Mouse (Mus musculus) embryonic facial prominence, embryonic 15.5 days (tissue): ENCODE data around the gene U2af1l4. TPM values are rescaled to one million over a fixed set of nuclear protein-coding genes. Genes with fewer than 3 reads are reported as not detected.

Experiments used
- microRNA-seq: library from miRNA; unstranded; fragments of <30 nt; microRNA quantifications from one replicate; pipeline ENCODE4, GENCODE M21; 2016; ENCODE audit warnings: borderline number of aligned reads
- polyA plus RNA-seq: library from polyadenylated mRNA; unstranded; fragments of >200 nt; fragmentation: Nextera tagmentation; extraction: Ambion mirVana; gene quantifications from 2 replicates; pipeline ENCODE4 v1.2.1, GENCODE M21; 2015

Gene U2af1l4
- polyA plus RNA-seq, 1 experiment from 2014 or later, result 83.7 TPM

Small RNAs within 50 kb of the gene (microRNA-seq; reads per million reads assigned to microRNA genes)
- gene Gm38670 (1.0 reads per million), gene Mir3569 (not detected)

Other genes with a start within 250 kb of the U2af1l4 start
- 30.5 and 36.9 TPM in 2 replicates for gene Syne4, start 248.5 kb upstream of the U2af1l4 start, polyA plus RNA-seq
- gene E130208F15Rik, start 241.6 kb upstream of the U2af1l4 start, polyA plus RNA-seq, result 0.60 and 1.9 TPM in 2 replicates
- 17.9 and 18.8 TPM in 2 replicates for gene Sdhaf1, start 239.4 kb upstream of the U2af1l4 start, polyA plus RNA-seq
- gene Lrfn3, start 200.5 kb upstream of the U2af1l4 start, polyA plus RNA-seq, result 5.7 and 6.6 TPM in 2 replicates
- 95.4 and 103 TPM in 2 replicates for gene Tyrobp, start 149.5 kb upstream of the U2af1l4 start, polyA plus RNA-seq
- 2.2 and 2.4 TPM in 2 replicates for gene Hcst, start 143.4 kb upstream of the U2af1l4 start, polyA plus RNA-seq
- gene Nfkbid, start 141.6 kb upstream of the U2af1l4 start, polyA plus RNA-seq, result 1.7 and 1.8 TPM in 2 replicates
- 52.0 and 61.3 TPM in 2 replicates for gene Aplp1, start 117.8 kb upstream of the U2af1l4 start, polyA plus RNA-seq
- gene Kirrel2, start 105.6 kb upstream of the U2af1l4 start, polyA plus RNA-seq, result 1.1 and 1.3 TPM in 2 replicates
- gene Nphs1, start 105.0 kb upstream of the U2af1l4 start, polyA plus RNA-seq, result 0.17 TPM in 2 replicates
- gene Prodh2, start 69.7 kb upstream of the U2af1l4 start, polyA plus RNA-seq, result not detected in 2 replicates
- gene Arhgap33, start 28.2 kb upstream of the U2af1l4 start, polyA plus RNA-seq, result 12.2 and 16.2 TPM in 2 replicates
- gene Hspb6, start 11.1 kb upstream of the U2af1l4 start, polyA plus RNA-seq, result 19.9 and 22.2 TPM in 2 replicates
- gene Proser3, start 11.0 kb upstream of the U2af1l4 start, polyA plus RNA-seq, result 11.6 and 17.6 TPM in 2 replicates
- gene Lin37, start 3.5 kb upstream of the U2af1l4 start, polyA plus RNA-seq, result 45.6 and 46.8 TPM in 2 replicates
- 11.0 and 15.0 TPM in 2 replicates for gene Gm49396, start within 50 bp of the U2af1l4 start, polyA plus RNA-seq
- 136 and 140 TPM in 2 replicates for gene Psenen, start 326 bp downstream of the U2af1l4 start, polyA plus RNA-seq
- 5.3 and 6.1 TPM in 2 replicates for gene Igflr1, start 2.1 kb downstream of the U2af1l4 start, polyA plus RNA-seq
- gene Kmt2b, start 25.4 kb downstream of the U2af1l4 start, polyA plus RNA-seq, result 10.8 and 11.6 TPM in 2 replicates
- gene Zbtb32, start 35.6 kb downstream of the U2af1l4 start, polyA plus RNA-seq, result 1.5 and 1.8 TPM in 2 replicates
- gene Upk1a, start 49.5 kb downstream of the U2af1l4 start, polyA plus RNA-seq, result 0.54 and 0.75 TPM in 2 replicates
- gene Cox6b1, start 62.9 kb downstream of the U2af1l4 start, polyA plus RNA-seq, result 848 and 867 TPM in 2 replicates
- gene Etv2, start 72.6 kb downstream of the U2af1l4 start, polyA plus RNA-seq, result not detected in 2 replicates
- 126 and 129 TPM in 2 replicates for gene Rbm42, start 87.0 kb downstream of the U2af1l4 start, polyA plus RNA-seq
- gene Haus5, start 101.7 kb downstream of the U2af1l4 start, polyA plus RNA-seq, result 37.8 and 41.2 TPM in 2 replicates
- gene Pmis2, start 108.3 kb downstream of the U2af1l4 start, polyA plus RNA-seq, result not detected in 2 replicates
- 0.41 and 0.64 TPM in 2 replicates for gene 2200002J24Rik, start 135.6 kb downstream of the U2af1l4 start, polyA plus RNA-seq
- gene Atp4a, start 148.9 kb downstream of the U2af1l4 start, polyA plus RNA-seq, result 0.29 and 0.63 TPM in 2 replicates
- gene Tmem147, start 166.2 kb downstream of the U2af1l4 start, polyA plus RNA-seq, result 191 and 200 TPM in 2 replicates
- 0.48 and 1.0 TPM in 2 replicates for gene Gapdhs, start 180.4 kb downstream of the U2af1l4 start, polyA plus RNA-seq
- gene Sbsn, start 188.2 kb downstream of the U2af1l4 start, polyA plus RNA-seq, result 163 and 182 TPM in 2 replicates
- gene Dmkn, start 200.5 kb downstream of the U2af1l4 start, polyA plus RNA-seq, result 491 and 576 TPM in 2 replicates
- 1,669 and 1,901 TPM in 2 replicates for gene Krtdap, start 224.6 kb downstream of the U2af1l4 start, polyA plus RNA-seq